Mouse (Mus musculus): ENCODE measurements at regions not wholly inside any gene's neighbourhood (a gene's known extent, or its start where the extent isn't known, plus 50 kb on each side); places are given as distances from the start of the nearest gene placed in this dataset.

GRCm38 (mm10) chr2:51444386-51445080 lies 182.8 kb upstream of the Tas2r134 start:
- Histone ChIP-seq H3K36me3 (no peaks in the 10 kb centered on the region), H3K9me3 (no peaks in the 10 kb centered on the region), H3K4me2 (replicated peaks) (no peak overlapping the region), H3K27ac (replicated peaks) (no peak overlapping the region), H3K4me3 (no peak overlapping the region), H3K4me1 (no peaks in the 10 kb centered on the region), H3K27me3 (no peaks in the 10 kb centered on the region), H3K9ac (replicated peaks) (no peak overlapping the region)
- 71% methylated on average over 9 of the region's 9 CpGs for WGBS
- ATAC-seq (replicated peaks), result no peak

- Histone ChIP-seq H3K4me1 (no peaks in the 10 kb centered on the region), H3K36me3 (no peaks in the 10 kb centered on the region), H3K9me3 (no peaks in the 10 kb centered on the region), H3K27ac (replicated peaks) (no peak overlapping the region), H3K4me3 (no peak overlapping the region), H3K9ac (replicated peaks) (no peak overlapping the region), H3K27me3 (no peaks in the 10 kb centered on the region), H3K4me2 (replicated peaks) (no peak overlapping the region)
- no peak for ATAC-seq (replicated peaks)
- WGBS, result 45% methylated on average over 3 of the region's 3 CpGs
Measured at GRCm38 (mm10) chr2:51443946-51444345, 183.4 kb upstream of the Tas2r134 start.

GRCm38 (mm10) chr2:51439047-51439446 lies 188.3 kb upstream of the Tas2r134 start:
- Histone ChIP-seq H3K4me2 (replicated peaks) (no peak overlapping the region), H3K27me3 (no peaks in the 10 kb centered on the region), H3K9me3 (0 out of 2 replicates have a peak, but pooled peaks cover 4% of the 10 kb centered on the region), H3K36me3 (no peaks in the 10 kb centered on the region), H3K4me1 (no peaks in the 10 kb centered on the region), H3K9ac (replicated peaks) (no peak overlapping the region), H3K4me3 (no peak overlapping the region), H3K27ac (replicated peaks) (no peak overlapping the region)
- 56% methylated on average over 1 of the region's 1 CpGs for WGBS
- ATAC-seq (replicated peaks), result no peak

- Histone ChIP-seq H3K36me3 (no peaks in the 10 kb centered on the region), H3K27ac (replicated peaks) (no peak overlapping the region), H3K27me3 (no peaks in the 10 kb centered on the region), H3K4me1 (no peaks in the 10 kb centered on the region), H3K9ac (replicated peaks) (no peak overlapping the region), H3K9me3 (0 out of 2 replicates have a peak, but pooled peaks cover 4% of the 10 kb centered on the region), H3K4me3 (no peak overlapping the region), H3K4me2 (replicated peaks) (no peak overlapping the region)
- no peak for ATAC-seq (replicated peaks)
- 56% methylated on average over 3 of the region's 3 CpGs for WGBS
Measured at GRCm38 (mm10) chr2:51436590-51436989, 190.7 kb upstream of the Tas2r134 start.

GRCm38 (mm10) chr2:51431564-51431963 lies 195.7 kb upstream of the Tas2r134 start:
- H3K4me3 ChIP-seq, result no peak overlapping the region
- 90% methylated on average over 3 of the region's 3 CpGs for WGBS
- no peak overlapping the region for H3K27ac ChIP-seq (replicated peaks)
- no peak for ATAC-seq (replicated peaks)
- no peak overlapping the region for H3K9ac ChIP-seq (replicated peaks)
- no peak overlapping the region for H3K4me2 ChIP-seq (replicated peaks)
- no peaks in the 10 kb centered on the region for H3K4me1 ChIP-seq
- H3K9me3 ChIP-seq, result 0 out of 2 replicates have a peak, but pooled peaks cover 3% of the 10 kb centered on the region
- H3K27me3 ChIP-seq, result no peaks in the 10 kb centered on the region
- H3K36me3 ChIP-seq, result no peaks in the 10 kb centered on the region

GRCm38 (mm10) chr2:51429716-51430115 lies 197.6 kb upstream of the Tas2r134 start:
- Histone ChIP-seq H3K36me3 (no peaks in the 10 kb centered on the region), H3K9ac (replicated peaks) (no peak overlapping the region), H3K27ac (replicated peaks) (no peak overlapping the region), H3K4me1 (no peaks in the 10 kb centered on the region), H3K4me2 (replicated peaks) (no peak overlapping the region), H3K27me3 (no peaks in the 10 kb centered on the region), H3K4me3 (no peak overlapping the region), H3K9me3 (no peaks in the 10 kb centered on the region)
- WGBS, result 62% methylated on average over 5 of the region's 5 CpGs
- ATAC-seq (replicated peaks), result no peak

GRCm38 (mm10) chr2:51422442-51422841 lies 204.9 kb upstream of the Tas2r134 start:
- WGBS, result 77% methylated on average over 6 of the region's 6 CpGs
- no peak overlapping the region for H3K27ac ChIP-seq (replicated peaks)
- no peak overlapping the region for H3K9ac ChIP-seq (replicated peaks)
- H3K27me3 ChIP-seq, result no peaks in the 10 kb centered on the region
- H3K4me1 ChIP-seq, result 0 out of 2 replicates have a peak, but pooled peaks cover 6% of the 10 kb centered on the region
- no peak for ATAC-seq (replicated peaks)
- no peak overlapping the region for H3K4me3 ChIP-seq
- H3K4me2 ChIP-seq (replicated peaks), result no peak overlapping the region
- no peaks in the 10 kb centered on the region for H3K9me3 ChIP-seq
- H3K36me3 ChIP-seq, result no peaks in the 10 kb centered on the region

GRCm38 (mm10) chr2:51417908-51418690 lies 209.2 kb upstream of the Tas2r134 start:
- Histone ChIP-seq H3K4me2 (replicated peaks) (no peak overlapping the region), H3K36me3 (no peaks in the 10 kb centered on the region), H3K4me1 (0 out of 2 replicates have a peak, but pooled peaks cover 7% of the 10 kb centered on the region), H3K27me3 (no peaks in the 10 kb centered on the region), H3K27ac (replicated peaks) (peak overlapping the region; percentile 23; the same call in 1 of the 2 replicates), H3K9ac (replicated peaks) (no peak overlapping the region), H3K9me3 (no peaks in the 10 kb centered on the region), H3K4me3 (no peak overlapping the region)
- 54% methylated on average over 10 of the region's 10 CpGs for WGBS
- peak; percentile 55; the same call in 1 of the 2 replicates for ATAC-seq (replicated peaks)

GRCm38 (mm10) chr2:51388390-51388789 lies 238.9 kb upstream of the Tas2r134 start:
- WGBS, result 75% methylated on average over 9 of the region's 9 CpGs
- ATAC-seq (replicated peaks), result no peak
- no peaks in the 10 kb centered on the region for H3K27me3 ChIP-seq
- H3K4me3 ChIP-seq, result no peak overlapping the region
- no peaks in the 10 kb centered on the region for H3K9me3 ChIP-seq
- no peak overlapping the region for H3K27ac ChIP-seq (replicated peaks)
- no peaks in the 10 kb centered on the region for H3K36me3 ChIP-seq
- H3K4me2 ChIP-seq (replicated peaks), result no peak overlapping the region
- no peaks in the 10 kb centered on the region for H3K4me1 ChIP-seq
- H3K9ac ChIP-seq (replicated peaks), result no peak overlapping the region

- Histone ChIP-seq H3K27ac (replicated peaks) (no peak overlapping the region), H3K4me1 (no peaks in the 10 kb centered on the region), H3K4me3 (no peak overlapping the region), H3K4me2 (replicated peaks) (no peak overlapping the region), H3K9me3 (no peaks in the 10 kb centered on the region), H3K36me3 (no peaks in the 10 kb centered on the region), H3K27me3 (no peaks in the 10 kb centered on the region), H3K9ac (replicated peaks) (no peak overlapping the region)
- ATAC-seq (replicated peaks), result no peak
- 60% methylated on average over 1 of the region's 1 CpGs for whole genome bisulfite sequencing
Measured at GRCm38 (mm10) chr2:51387136-51387535, 238.2 kb upstream of the Rnd3 start.

GRCm38 (mm10) chr2:51376597-51376996 lies 227.7 kb upstream of the Rnd3 start:
- ATAC-seq (replicated peaks), result no peak
- no peak overlapping the region for H3K27ac ChIP-seq (replicated peaks)
- WGBS, result 89% methylated on average over 4 of the region's 4 CpGs

GRCm38 (mm10) chr2:51374636-51375035 lies 225.7 kb upstream of the Rnd3 start:
- 89% methylated on average over 6 of the region's 6 CpGs for WGBS
- Histone ChIP-seq H3K9ac (replicated peaks) (no peak overlapping the region), H3K36me3 (no peaks in the 10 kb centered on the region), H3K9me3 (no peaks in the 10 kb centered on the region), H3K4me2 (replicated peaks) (no peak overlapping the region), H3K27ac (replicated peaks) (no peak overlapping the region), H3K4me1 (no peaks in the 10 kb centered on the region), H3K27me3 (no peaks in the 10 kb centered on the region), H3K4me3 (no peak overlapping the region)
- no peak for ATAC-seq (replicated peaks)

More at GRCm38 (mm10) chr2:51376597-51376996, 227.7 kb upstream of the Rnd3 start:
- Histone ChIP-seq H3K9me3 (no peaks in the 10 kb centered on the region), H3K4me1 (no peaks in the 10 kb centered on the region), H3K9ac (replicated peaks) (no peak overlapping the region), H3K4me2 (replicated peaks) (no peak overlapping the region), H3K36me3 (no peaks in the 10 kb centered on the region), H3K4me3 (no peak overlapping the region), H3K27me3 (no peaks in the 10 kb centered on the region)

All from forebrain, embryonic 15.5 days (tissue).